Mouse (Mus musculus) midbrain, embryonic 14.5 days (tissue): ENCODE measurements at regions not wholly inside any gene's neighbourhood (a gene's known extent, or its start where the extent isn't known, plus 50 kb on each side); places are given as distances from the start of the nearest gene placed in this dataset.

Experiments used
- ATAC-seq: fragments of 200-750 bp; cut with Nextera tagmentation; 2 replicates; pipeline ENCODE4 v1.8.0; 2017; ENCODE audit warnings: moderate number of reproducible peaks, moderate library complexity; ENCODE audit not compliant: low FRiP score, low TSS enrichment
- DNase-seq: peaks from one replicate; pipeline ENCODE4 v3.0.0-alpha.2; 2015
- H3K27ac ChIP-seq: fragments of 300-500 bp; sonication (generic); replicated peaks from 2 replicates; pipeline ENCODE4 v1.5.1; 2014; ENCODE audit warnings: mild to moderate bottlenecking, low read depth, low read length, moderate library complexity
- H3K27me3 ChIP-seq: fragments of 300-500 bp; sonication (generic); 2 replicates; pipeline ENCODE4 v1.6.1; 2014; ENCODE audit warnings: low read length, control low read depth, mixed read lengths; ENCODE audit not compliant: control insufficient read depth, insufficient read depth
- H3K36me3 ChIP-seq: fragments of 300-500 bp; sonication (generic); 2 replicates; pipeline ENCODE4 v1.6.1; 2014; ENCODE audit warnings: low read length, control low read depth; ENCODE audit not compliant: control insufficient read depth, insufficient read depth
- H3K4me1 ChIP-seq: fragments of 300-500 bp; sonication (generic); 2 replicates; pipeline ENCODE4 v1.6.1; 2014; ENCODE audit warnings: mild to moderate bottlenecking, antibody characterized with exemption, low read length, control low read depth; ENCODE audit not compliant: control insufficient read depth, insufficient read depth
- H3K4me2 ChIP-seq: fragments of 300-500 bp; sonication (generic); 2 replicates; pipeline ENCODE4 v1.6.1; 2014; ENCODE audit warnings: mild to moderate bottlenecking, low read length, moderate library complexity
- H3K4me3 ChIP-seq: fragments of 300-500 bp; sonication (generic); replicated peaks from 2 replicates; pipeline ENCODE4 v1.5.1; 2014; ENCODE audit warnings: low read depth, low read length
- H3K9ac ChIP-seq: fragments of 300-500 bp; sonication (generic); replicated peaks from 2 replicates; pipeline ENCODE4 v1.6.1; 2014; ENCODE audit warnings: mild to moderate bottlenecking, low read length, moderate library complexity
- H3K9me3 ChIP-seq: fragments of 300-500 bp; sonication (generic); 2 replicates; pipeline ENCODE4 v1.6.1; 2016; ENCODE audit warnings: low read length, control low read depth, mixed read lengths; ENCODE audit not compliant: control insufficient read depth
- WGBS: fragments of 180-500 bp; shearing (Covaris S2); extraction: QIAGEN DNeasy Blood & Tissue Kit; methylation state at CpG from one replicate; pipeline ENCODE4 v1.1.7; 2014; 5-methylcytosine and 5-hydroxymethylcytosine counted together

DNA sequence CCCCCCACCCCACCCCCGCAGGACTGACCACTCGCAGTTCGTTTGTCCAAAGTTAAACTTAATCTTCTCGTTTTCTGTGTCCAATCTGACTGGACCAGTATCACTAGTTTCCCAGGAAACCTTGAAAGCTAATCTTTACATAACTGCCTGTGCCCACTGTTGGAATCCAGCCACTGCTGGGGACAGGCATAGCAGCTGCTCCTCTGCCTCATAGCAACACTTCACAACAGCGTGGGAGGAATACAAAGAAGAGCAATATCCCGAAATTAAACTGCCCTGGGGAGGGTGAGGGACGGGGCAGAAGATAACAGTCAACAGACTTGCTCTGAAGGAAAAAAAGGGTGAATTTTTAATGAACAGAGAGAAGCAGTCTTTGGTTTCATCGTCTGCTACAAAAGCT, 456.8 kb downstream of the Kcnj2 start:
- WGBS, result 36% methylated on average over 8 of the region's 8 CpGs
- ATAC-seq, result peak; percentile 48; the same call in 1 of the 2 replicates
- no peak overlapping the region for H3K9ac ChIP-seq
- H3K4me3 ChIP-seq, result no peak overlapping the region
- no peaks in the 10 kb centered on the region for H3K4me1 ChIP-seq
- H3K4me2 ChIP-seq, result peak overlapping the region; percentile 17
- no peaks in the 10 kb centered on the region for H3K9me3 ChIP-seq
- DNase-seq, result peak; percentile 78
- H3K27me3 ChIP-seq, result no peaks in the 10 kb centered on the region
- peak overlapping the region; percentile 37; the same call in 1 of the 2 replicates for H3K27ac ChIP-seq
- H3K36me3 ChIP-seq, result no peaks in the 10 kb centered on the region

DNA sequence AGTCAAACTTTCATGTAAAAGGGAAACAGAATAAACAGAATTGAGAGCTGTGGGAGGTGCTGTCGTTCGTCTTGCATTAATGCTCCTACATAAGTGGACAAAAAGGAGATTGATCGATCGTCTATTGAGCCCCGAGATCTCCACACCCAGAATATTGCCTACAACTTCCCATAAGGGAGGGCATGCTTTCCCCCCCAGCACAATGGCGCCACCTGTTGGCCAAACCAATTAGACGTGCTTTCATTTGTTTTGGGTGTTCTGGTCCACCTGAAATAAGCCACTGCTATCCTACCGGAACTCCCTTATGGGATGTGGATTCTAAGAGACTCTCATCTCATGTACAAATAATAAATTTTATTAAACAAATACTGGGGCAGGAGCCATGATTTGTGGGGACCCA, 457.5 kb downstream of the Kcnj2 start:
- Histone ChIP-seq H3K9me3 (no peaks in the 10 kb centered on the region), H3K4me1 (no peaks in the 10 kb centered on the region), H3K27me3 (no peaks in the 10 kb centered on the region), H3K4me2 (no peak overlapping the region; the same call in 1 of the 2 replicates), H3K9ac (no peak overlapping the region), H3K36me3 (no peaks in the 10 kb centered on the region), H3K4me3 (no peak overlapping the region), H3K27ac (no peak overlapping the region)
- ATAC-seq (no peak), DNase-seq (peak; percentile 64)
- 64% methylated on average over 8 of the region's 8 CpGs for WGBS

DNA sequence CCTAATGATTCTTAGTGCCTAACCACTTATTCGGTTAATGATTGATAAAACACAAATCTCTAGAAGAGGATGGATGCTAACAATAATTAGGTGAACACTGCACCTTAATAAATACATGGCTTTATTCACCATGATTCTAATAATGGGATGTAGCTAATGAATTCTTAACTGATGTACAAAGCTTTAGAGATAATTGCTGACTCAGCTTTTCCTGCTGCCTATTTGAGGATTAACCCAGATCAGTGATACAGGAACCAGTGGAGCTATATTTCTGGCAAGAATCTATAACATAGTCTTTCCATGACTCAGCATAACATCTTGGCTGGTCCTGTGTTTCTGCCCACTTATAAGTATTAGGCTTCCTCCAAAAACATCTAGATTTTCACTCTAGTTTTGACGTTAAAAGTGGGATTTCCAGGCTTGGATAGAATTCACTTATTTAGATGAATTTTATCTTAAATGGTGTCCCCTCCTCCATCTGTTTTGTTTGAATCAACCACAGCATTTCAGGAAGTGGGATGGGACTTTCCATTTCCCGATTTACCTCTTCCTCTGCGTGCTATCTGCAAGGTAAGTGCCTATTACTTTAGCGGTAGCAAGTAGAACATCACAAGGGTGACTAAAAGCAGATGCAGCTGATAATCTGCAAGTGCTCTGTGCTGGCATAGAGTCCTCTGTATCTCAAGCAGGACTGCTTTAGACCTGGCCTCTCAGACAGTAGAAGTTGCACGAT, 460.2 kb downstream of the Kcnj2 start:
- no peaks in the 10 kb centered on the region for H3K4me1 ChIP-seq
- WGBS, result 92% methylated on average over 6 of the region's 6 CpGs
- no peak overlapping the region for H3K4me3 ChIP-seq
- H3K9me3 ChIP-seq, result no peaks in the 10 kb centered on the region
- H3K4me2 ChIP-seq, result no peak overlapping the region
- peak; percentile 19 for DNase-seq
- no peak overlapping the region for H3K27ac ChIP-seq
- ATAC-seq, result no peak
- no peaks in the 10 kb centered on the region for H3K36me3 ChIP-seq
- no peak overlapping the region for H3K9ac ChIP-seq
- no peaks in the 10 kb centered on the region for H3K27me3 ChIP-seq

DNA sequence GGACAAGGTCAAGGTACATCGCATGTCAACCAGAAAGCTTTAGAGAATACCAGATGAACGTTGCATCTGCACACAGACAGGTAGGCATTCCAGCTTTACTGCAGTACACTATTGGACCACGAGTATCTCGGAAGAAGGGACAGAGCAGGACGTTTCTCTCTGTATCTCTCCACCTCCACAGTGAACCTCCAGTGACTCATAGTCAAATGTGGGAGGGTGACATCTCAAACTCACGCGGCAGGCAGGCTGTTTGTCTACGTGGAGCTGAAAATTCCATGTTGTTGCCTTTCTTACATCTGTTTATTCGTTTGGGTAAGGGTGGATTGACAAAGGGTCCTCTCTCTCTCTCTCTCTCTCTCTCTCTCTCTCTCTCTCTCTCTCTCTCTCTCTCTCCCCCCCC, 463.6 kb downstream of the Kcnj2 start:
- no peak for DNase-seq
- Histone ChIP-seq H3K36me3 (no peaks in the 10 kb centered on the region), H3K27ac (no peak overlapping the region), H3K9me3 (no peaks in the 10 kb centered on the region), H3K4me1 (no peaks in the 10 kb centered on the region), H3K4me2 (no peak overlapping the region), H3K9ac (no peak overlapping the region), H3K27me3 (no peaks in the 10 kb centered on the region), H3K4me3 (no peak overlapping the region)
- ATAC-seq, result no peak
- 83% methylated on average over 9 of the region's 9 CpGs for WGBS

DNA sequence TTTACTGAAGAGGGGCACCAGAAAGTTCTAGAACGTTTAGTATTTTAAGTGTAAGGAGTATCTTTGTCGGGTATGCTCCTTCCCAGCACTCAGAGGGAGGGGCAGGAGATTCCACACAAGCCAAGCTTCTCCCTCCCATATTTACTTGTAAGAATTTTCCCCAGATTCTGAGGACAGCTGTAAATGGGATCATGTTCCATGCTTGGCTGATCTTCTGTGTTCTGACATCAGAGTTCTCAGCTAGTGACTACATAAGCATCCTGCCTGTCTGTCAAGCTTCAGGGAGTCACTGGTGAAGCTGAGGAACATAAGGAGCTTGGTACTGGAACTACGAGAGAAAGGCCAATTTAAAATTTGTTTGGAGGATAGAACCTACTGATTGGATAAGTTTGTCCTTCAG, 464.9 kb downstream of the Kcnj2 start:
- ATAC-seq (no peak), DNase-seq (no peak)

DNA sequence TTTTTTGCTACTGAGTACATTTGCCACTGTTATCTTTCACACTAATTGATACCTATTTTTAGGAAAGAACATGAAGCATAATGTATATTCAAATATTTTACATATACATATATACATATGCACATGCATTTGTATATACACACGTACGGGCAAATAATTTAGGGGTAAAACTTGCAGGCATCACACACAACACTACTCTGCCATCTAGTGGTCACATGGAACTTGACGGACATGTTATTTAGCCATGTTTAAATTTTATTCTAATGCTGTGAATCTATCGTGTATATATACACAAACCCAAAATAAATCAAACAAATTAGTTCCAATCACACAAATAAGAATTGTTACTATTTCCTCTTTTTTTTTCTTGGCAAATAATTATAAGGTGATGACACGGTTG, 466.5 kb downstream of the Kcnj2 start:
- H3K9ac ChIP-seq, result no peak overlapping the region
- 35% methylated on average over 5 of the region's 5 CpGs for WGBS
- ATAC-seq, result no peak
- H3K27me3 ChIP-seq, result no peaks in the 10 kb centered on the region
- no peak overlapping the region for H3K27ac ChIP-seq
- H3K4me1 ChIP-seq, result no peaks in the 10 kb centered on the region
- no peak overlapping the region for H3K4me3 ChIP-seq
- H3K4me2 ChIP-seq, result no peak overlapping the region
- peak; percentile 86 for DNase-seq
- H3K9me3 ChIP-seq, result no peaks in the 10 kb centered on the region
- H3K36me3 ChIP-seq, result no peaks in the 10 kb centered on the region

More for the DNA sequence above, 464.9 kb downstream of the Kcnj2 start:
- Histone ChIP-seq H3K36me3 (no peaks in the 10 kb centered on the region), H3K4me2 (no peak overlapping the region), H3K27ac (no peak overlapping the region), H3K4me3 (no peak overlapping the region), H3K9ac (no peak overlapping the region), H3K27me3 (no peaks in the 10 kb centered on the region), H3K9me3 (no peaks in the 10 kb centered on the region), H3K4me1 (no peaks in the 10 kb centered on the region)
- 79% methylated on average over 3 of the region's 3 CpGs for WGBS

DNA sequence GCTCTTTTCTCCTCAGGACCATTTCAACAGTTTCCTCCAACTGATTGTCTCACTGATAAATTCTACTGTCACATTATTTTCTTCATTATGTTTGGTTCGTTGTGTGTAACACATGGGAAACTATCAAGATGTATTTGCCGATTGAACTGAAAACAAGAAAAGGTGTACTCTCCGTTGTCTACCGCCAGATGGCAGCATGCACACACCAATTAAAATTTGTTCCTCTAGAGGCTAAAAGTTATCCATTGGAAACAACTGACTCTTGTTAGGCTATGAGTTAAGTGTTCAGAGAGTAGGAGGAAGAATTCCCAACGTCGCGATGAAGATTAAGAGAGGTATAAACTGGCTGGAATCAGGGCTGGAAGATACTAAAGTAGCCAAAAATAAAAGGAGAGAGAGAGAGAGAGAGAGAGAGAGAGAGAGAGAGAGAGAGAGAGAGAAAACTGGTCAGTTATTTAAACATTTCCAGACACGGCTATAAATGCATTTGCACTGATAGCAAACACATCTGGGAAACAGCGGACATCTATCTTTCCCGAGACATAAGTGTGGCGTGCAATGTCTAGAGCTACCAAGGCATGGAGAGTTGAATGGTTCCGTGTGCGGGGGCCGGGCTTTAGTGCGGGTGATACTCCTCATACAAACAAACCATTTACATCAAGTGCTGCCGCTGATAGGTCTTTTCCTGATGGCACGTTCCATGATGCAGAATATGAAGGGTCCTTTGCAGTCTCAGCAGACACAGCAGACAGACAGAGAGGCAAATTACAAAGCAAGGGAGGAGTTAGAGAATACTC, 470.3 kb downstream of the Kcnj2 start:
- no peaks in the 10 kb centered on the region for H3K27me3 ChIP-seq
- ATAC-seq, result no peak
- no peaks in the 10 kb centered on the region for H3K36me3 ChIP-seq
- no peak overlapping the region for H3K4me2 ChIP-seq
- no peaks in the 10 kb centered on the region for H3K9me3 ChIP-seq
- no peak overlapping the region for H3K4me3 ChIP-seq
- H3K4me1 ChIP-seq, result no peaks in the 10 kb centered on the region
- H3K9ac ChIP-seq, result no peak overlapping the region
- peak; percentile 90 for DNase-seq
- 54% methylated on average over 17 of the region's 17 CpGs for WGBS
- H3K27ac ChIP-seq, result no peak overlapping the region

DNA sequence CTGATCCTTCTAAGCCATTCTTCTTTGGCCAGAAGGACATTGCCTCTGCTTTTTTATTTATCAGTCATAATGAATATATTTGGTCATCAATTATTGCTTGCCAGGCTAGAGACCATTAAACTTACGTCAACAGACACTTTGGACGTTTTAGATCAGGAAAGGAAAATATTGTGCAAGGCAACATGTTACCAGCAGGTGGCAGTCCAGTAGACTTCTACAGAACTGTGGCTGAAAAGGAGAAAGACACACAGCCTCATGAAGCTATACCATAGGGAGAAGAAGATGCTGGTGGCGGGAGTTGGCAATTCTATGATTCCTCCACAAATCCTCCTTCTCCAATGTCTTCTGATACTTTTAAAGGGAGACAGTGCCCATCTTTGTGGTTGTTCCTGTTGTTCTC, 471.7 kb downstream of the Kcnj2 start:
- no peaks in the 10 kb centered on the region for H3K9me3 ChIP-seq
- 32% methylated on average over 3 of the region's 3 CpGs for WGBS
- H3K4me3 ChIP-seq, result no peak overlapping the region
- no peak overlapping the region for H3K27ac ChIP-seq
- no peaks in the 10 kb centered on the region for H3K27me3 ChIP-seq
- H3K4me1 ChIP-seq, result no peaks in the 10 kb centered on the region
- H3K36me3 ChIP-seq, result no peaks in the 10 kb centered on the region
- H3K9ac ChIP-seq, result no peak overlapping the region
- ATAC-seq (no peak), DNase-seq (peak; percentile 86)
- no peak overlapping the region for H3K4me2 ChIP-seq

DNA sequence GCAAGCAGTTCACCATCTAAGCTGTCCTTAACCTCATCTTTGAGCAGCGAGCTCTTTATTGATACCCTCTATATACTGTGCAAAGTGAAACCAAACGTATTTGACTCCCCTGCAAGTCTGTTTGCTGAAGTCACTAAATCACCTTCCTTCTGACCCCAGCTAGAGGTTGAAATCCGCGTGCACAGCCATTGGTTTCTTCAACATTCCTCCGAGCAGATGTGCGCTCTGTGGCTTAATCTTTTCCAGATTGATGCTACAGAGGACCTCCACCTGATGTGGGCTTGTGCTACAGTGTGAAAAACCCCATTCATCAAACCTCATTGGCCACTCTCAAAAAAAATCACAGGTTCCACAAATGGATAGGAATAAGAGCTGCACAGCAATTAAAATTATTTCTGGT, 474.0 kb downstream of the Kcnj2 start:
- no peaks in the 10 kb centered on the region for H3K4me1 ChIP-seq
- H3K4me3 ChIP-seq, result no peak overlapping the region
- H3K27me3 ChIP-seq, result no peaks in the 10 kb centered on the region
- ATAC-seq, result no peak
- no peaks in the 10 kb centered on the region for H3K36me3 ChIP-seq
- no peak for DNase-seq
- no peak overlapping the region for H3K27ac ChIP-seq
- H3K9ac ChIP-seq, result no peak overlapping the region
- H3K9me3 ChIP-seq, result no peaks in the 10 kb centered on the region
- 82% methylated on average over 6 of the region's 6 CpGs for WGBS
- H3K4me2 ChIP-seq, result no peak overlapping the region
